Mouse (Mus musculus) embryo, embryonic 9.5 days (tissue): ENCODE results near the gene Fam136a.

ENCODE experiments used
- DNase-seq: peaks from one replicate; pipeline ENCODE4 v3.0.0-alpha.2; 2017; ENCODE audit errors: extremely low spot score

Gene Fam136a

GRCm38 (mm10) chr6:86396581-86397256 lies 31.3 kb downstream of the Fam136a start, which contains the start of gene Pcyox1:
Gene Pcyox1 (minus strand): TSS chr6:86397154.
- peak; percentile 93 for DNase-seq

DNA sequence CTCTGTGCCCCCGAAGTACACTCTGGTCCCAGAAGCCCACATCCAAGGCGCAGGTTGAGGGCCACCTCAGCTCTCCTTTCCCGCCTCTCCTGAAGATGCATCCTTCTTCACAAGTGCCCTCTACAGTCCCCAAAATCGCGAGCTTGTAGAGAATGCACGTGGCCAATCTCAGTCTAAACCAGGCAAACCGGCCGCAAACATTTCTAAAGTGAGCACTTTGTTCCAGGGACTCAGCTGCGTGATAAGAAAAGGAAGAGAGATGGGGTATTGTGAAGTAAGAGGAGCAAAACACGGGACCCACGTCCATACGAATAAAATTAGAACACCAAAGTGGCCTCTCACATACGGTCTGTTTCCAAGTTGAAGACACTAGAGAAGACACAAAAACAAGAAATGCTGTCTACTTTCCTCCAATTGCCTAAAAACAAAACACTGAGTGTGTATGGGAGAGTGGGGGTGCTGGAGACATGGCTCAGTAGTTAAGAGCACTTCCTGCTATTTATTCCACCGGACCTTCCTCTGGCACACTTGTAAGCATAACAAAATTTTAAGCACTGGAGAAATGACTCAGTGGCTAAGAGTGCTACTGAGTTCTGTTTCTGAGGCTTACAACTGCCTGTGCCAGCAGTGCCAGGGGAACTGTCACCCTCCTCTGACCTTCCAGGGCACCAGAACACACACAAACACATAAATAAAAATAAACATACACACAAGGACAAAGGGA lies 32.0 kb downstream of the Fam136a start:
- DNase-seq: no peak

DNA sequence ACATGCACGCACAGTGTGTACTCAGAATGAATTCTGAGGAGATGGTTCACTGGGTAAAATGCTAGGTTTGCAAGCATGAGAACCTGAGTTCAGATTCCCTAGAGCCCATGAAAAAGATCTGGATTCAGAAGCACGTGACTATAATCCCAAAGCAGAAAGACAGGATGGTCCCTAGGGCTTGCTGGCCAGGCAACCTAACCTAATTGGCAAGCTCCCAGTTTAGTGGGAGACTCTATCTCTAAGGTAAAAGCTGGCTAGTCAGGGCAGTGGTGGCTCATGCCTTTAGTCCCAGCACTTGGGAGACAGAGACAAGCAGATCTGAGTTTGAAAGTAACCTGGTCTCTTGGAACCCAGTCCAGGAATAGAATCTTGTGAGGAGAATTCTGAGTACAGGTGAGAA lies 33.5 kb downstream of the Fam136a start:
- no peak for DNase-seq

- DNase-seq: no peak
Measured at GRCm38 (mm10) chr6:86399995-86400394, 34.5 kb downstream of the Fam136a start.

DNA sequence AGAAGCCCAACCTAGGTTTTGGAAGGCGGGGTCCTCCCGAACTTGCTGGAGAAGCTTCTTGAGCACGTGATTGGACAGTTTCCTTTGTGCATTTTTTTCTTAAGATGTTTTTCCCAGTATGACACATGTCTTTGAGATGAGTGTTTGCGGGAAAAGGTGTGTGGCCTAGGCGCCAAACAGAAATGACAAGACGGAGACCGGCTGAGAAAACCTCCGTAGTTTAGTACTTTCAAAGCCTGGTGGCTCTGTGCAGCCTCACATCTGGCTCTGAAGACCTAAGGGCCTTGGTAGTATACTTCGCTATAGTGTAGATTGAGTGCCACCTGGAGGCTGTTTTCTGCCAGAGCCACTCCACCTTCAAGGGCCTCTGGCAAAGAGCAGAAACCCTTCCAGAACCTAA lies 35.5 kb downstream of the Fam136a start:
- DNase-seq: peak; percentile 72

DNA sequence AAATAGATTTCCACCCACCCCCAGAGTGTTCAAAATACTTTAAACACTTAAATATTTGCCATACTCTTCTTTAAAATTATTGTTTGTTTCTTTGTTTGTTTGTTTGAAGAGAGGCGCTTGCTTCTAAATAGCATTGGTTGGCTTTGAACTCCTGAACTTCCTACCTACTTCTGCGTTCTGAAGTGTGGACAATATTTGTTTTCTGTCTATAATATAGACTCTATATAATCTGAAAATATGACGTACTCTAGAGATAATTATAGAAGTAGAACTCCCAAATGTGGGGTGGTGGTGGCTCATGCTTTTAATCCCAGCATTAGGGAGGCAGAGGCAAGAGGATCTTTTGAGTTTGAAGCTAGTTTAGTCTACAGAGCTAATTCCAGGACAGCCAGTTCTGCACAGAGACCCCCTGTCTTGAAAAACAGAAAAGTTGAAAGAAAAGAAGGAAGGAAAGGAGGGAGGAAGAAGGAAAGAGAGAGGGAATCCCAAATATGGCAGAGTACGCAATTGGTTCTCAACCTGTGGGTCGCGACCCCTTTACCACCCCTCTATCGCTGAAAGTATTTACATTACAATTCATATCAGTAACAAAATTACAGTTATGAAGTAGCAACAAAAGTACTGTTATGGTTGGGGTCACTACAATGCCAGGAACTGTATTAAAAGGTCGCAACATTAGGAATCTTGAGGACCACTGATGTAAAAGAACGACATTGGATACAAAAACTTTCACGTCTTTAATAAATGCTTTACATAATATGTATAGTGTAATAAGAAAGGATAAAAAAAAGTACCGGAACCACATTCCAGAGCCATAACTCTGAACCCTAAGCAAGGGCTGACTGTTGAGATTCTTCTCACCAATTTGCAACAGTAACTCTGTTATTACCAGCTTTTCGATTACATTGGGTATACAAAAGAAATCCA lies 37.5 kb downstream of the Fam136a start:
- DNase-seq: no peak

- DNase-seq: peak; percentile 94
Measured at GRCm38 (mm10) chr6:86403728-86404099, 38.3 kb downstream of the Fam136a start.

DNA sequence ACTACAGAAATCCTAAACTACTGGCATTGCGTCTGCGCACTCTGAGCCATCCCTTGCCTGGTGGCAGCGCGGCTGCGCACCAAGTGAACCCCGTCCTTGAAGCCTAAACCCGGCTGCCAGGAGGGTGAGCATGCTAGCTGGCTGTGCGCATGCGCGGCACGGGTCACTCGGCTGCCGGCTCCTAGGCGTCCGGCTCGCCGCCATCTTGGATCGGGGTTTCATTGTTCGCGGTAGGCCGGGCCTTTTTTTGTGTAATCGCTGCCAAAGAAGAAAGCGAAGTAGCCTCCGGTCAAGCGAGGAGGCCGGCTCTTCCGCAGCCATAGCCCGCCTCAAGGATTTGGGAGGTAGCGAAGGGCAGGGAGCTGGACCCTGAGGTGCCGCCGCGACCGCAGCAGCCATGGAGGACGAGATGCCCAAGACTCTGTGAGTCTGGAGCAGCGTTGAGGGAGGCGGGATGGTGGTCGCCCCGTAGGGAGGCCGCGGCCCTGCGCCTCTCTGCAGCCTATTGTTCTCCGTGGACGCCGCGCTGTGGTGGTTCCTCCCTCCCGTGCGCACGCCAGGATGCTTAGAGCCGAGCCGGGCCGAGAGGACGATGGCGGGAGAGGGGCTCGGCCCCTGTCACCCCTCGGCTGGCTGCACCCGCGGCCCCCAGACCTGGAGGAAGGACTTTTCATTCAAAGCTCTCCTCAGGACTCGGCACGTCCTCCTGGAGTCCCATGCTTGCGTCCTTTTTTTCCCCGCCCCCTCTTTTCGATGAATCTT lies 38.8 kb downstream of the Fam136a start, which contains the start of gene Tia1:
TSS of gene Tia1 (plus strand) at position 120 of the 762 bp plus-strand sequence.
- peak; percentile 96 for DNase-seq

- peak; percentile 53 for DNase-seq
Measured at GRCm38 (mm10) chr6:86404996-86405395, 39.5 kb downstream of the Fam136a start.

- DNase-seq: no peak
Measured at GRCm38 (mm10) chr6:86406306-86406705, 40.9 kb downstream of the Fam136a start.

- no peak for DNase-seq
Measured at GRCm38 (mm10) chr6:86418711-86419110, 53.3 kb downstream of the Fam136a start.

DNA sequence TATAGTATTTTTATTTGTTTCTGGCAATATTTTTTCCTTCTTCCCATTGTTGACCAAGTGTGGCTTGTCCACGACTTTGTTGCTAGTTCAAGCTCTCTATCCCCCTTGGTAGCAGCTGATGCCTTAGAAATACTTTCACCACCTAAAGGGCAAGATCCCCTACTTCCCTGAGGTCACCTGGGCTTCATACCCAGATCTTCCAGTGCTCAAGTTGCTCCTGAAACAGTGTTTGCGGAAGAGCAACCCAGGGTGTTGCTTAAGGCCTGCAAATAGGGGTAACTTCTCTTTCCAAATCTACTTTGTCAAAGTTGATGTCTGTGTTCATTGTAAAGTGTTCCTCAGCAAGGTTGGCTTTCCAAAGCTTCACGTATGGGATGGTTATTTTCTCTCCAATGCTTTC lies 53.8 kb downstream of the Fam136a start:
- no peak for DNase-seq
